Mouse (Mus musculus) hindbrain, embryonic 11.5 days (tissue): ENCODE measurements around the gene Scrn3. TPM values are rescaled to one million over a fixed set of nuclear protein-coding genes. Genes with fewer than 3 reads are reported as not detected.

Experiments
- ATAC-seq: fragments of 200-750 bp; cut with Nextera tagmentation; 2 replicates; pipeline ENCODE4 v1.8.0; 2017; ENCODE audit warnings: mild to moderate bottlenecking, moderate TSS enrichment, moderate library complexity; ENCODE audit not compliant: low FRiP score
- DNase-seq: peaks from one replicate; pipeline ENCODE4 v3.0.0-alpha.2; 2015; ENCODE audit warnings: low spot score
- H3K27ac ChIP-seq: fragments of 300-500 bp; sonication (generic); 2 replicates; pipeline ENCODE4 v1.5.1; 2014; ENCODE audit warnings: mild to moderate bottlenecking, low read depth, low read length
- H3K27me3 ChIP-seq: fragments of 300-500 bp; sonication (generic); 2 replicates; pipeline ENCODE4 v1.6.1; 2014; ENCODE audit warnings: mild to moderate bottlenecking, low read length, moderate library complexity, mixed read lengths; ENCODE audit not compliant: control insufficient read depth, insufficient read depth
- H3K36me3 ChIP-seq: fragments of 300-500 bp; sonication (generic); 2 replicates; pipeline ENCODE4 v1.6.1; 2014; ENCODE audit warnings: mild to moderate bottlenecking, low read length, moderate library complexity, mixed read lengths; ENCODE audit not compliant: control insufficient read depth, insufficient read depth
- H3K4me1 ChIP-seq: fragments of 300-500 bp; sonication (generic); replicated peaks from 2 replicates; pipeline ENCODE4 v1.6.1; 2014; ENCODE audit warnings: low read length, mixed read lengths; ENCODE audit not compliant: control insufficient read depth, insufficient read depth
- H3K4me2 ChIP-seq: fragments of 300-500 bp; sonication (generic); replicated peaks from 2 replicates; pipeline ENCODE4 v1.6.1; 2014; ENCODE audit warnings: mild to moderate bottlenecking, low read depth, low read length
- H3K4me3 ChIP-seq: fragments of 300-500 bp; sonication (generic); 2 replicates; pipeline ENCODE4 v1.5.1; 2014; ENCODE audit warnings: low read depth, low read length
- H3K9ac ChIP-seq: fragments of 300-500 bp; sonication (generic); 2 replicates; pipeline ENCODE4 v1.6.1; 2014; ENCODE audit warnings: low read depth, low read length
- H3K9me3 ChIP-seq: fragments of 300-500 bp; sonication (generic); 2 replicates; pipeline ENCODE4 v1.6.1; 2016; ENCODE audit warnings: low read length; ENCODE audit not compliant: control insufficient read depth
- WGBS: fragments of 180-500 bp; shearing (Covaris S2); extraction: QIAGEN DNeasy Blood & Tissue Kit; methylation state at CpG from one replicate; pipeline ENCODE4 v1.1.7; 2014; 5-methylcytosine and 5-hydroxymethylcytosine counted together
- polyA plus RNA-seq: library from polyadenylated mRNA; unstranded; fragments of >200 nt; fragmentation: Nextera tagmentation; extraction: Ambion mirVana; gene quantifications from 2 replicates; pipeline ENCODE4 v1.2.1, GENCODE M21; 2014

Scrn3 gene
- polyA plus RNA-seq, 1 experiment from 2014 or later, result 10.7 TPM

GRCm38 (mm10) chr2:73319218-73319617, 6.8 kb downstream of the Scrn3 start:
- H3K4me2 ChIP-seq, result no peak overlapping the region
- H3K4me3 ChIP-seq, result no peak overlapping the region
- ATAC-seq, result no peak
- H3K36me3 ChIP-seq, result no peaks in the 10 kb centered on the region
- H3K4me1 ChIP-seq, result no peaks in the 10 kb centered on the region
- DNase-seq, result no peak
- H3K9ac ChIP-seq, result no peak overlapping the region
- no peak overlapping the region for H3K27ac ChIP-seq
- H3K27me3 ChIP-seq, result no peaks in the 10 kb centered on the region
- WGBS, result 88% methylated on average over 5 of the region's 5 CpGs
- no peaks in the 10 kb centered on the region for H3K9me3 ChIP-seq

- no peak for DNase-seq
- Histone ChIP-seq H3K9ac (no peak overlapping the region), H3K4me1 (no peaks in the 10 kb centered on the region), H3K9me3 (no peaks in the 10 kb centered on the region), H3K4me3 (no peak overlapping the region), H3K27me3 (no peaks in the 10 kb centered on the region), H3K27ac (no peak overlapping the region), H3K36me3 (no peaks in the 10 kb centered on the region), H3K4me2 (no peak overlapping the region)
- 70% methylated on average over 12 of the region's 12 CpGs for WGBS
- ATAC-seq, result no peak
These were observed 10.6 kb downstream of the Scrn3 start for GRCm38 (mm10) chr2:73322991-73323390.

GRCm38 (mm10) chr2:73325871-73326270, 13.5 kb downstream of the Scrn3 start:
- WGBS, result 90% methylated on average over 5 of the region's 5 CpGs
- H3K36me3 ChIP-seq, result no peaks in the 10 kb centered on the region

GRCm38 (mm10) chr2:73335949-73336348, 23.5 kb downstream of the Scrn3 start:
- H3K4me2 ChIP-seq, result no peak overlapping the region
- ATAC-seq (no peak), DNase-seq (no peak)
- no peaks in the 10 kb centered on the region for H3K4me1 ChIP-seq
- no peaks in the 10 kb centered on the region for H3K9me3 ChIP-seq
- H3K27ac ChIP-seq, result no peak overlapping the region
- no peak overlapping the region for H3K4me3 ChIP-seq
- no peaks in the 10 kb centered on the region for H3K27me3 ChIP-seq
- H3K36me3 ChIP-seq, result no peaks in the 10 kb centered on the region
- WGBS, result 90% methylated on average over 3 of the region's 3 CpGs
- H3K9ac ChIP-seq, result no peak overlapping the region

More at GRCm38 (mm10) chr2:73325871-73326270, 13.5 kb downstream of the Scrn3 start:
- Histone ChIP-seq H3K9ac (no peak overlapping the region), H3K4me2 (no peak overlapping the region), H3K9me3 (no peaks in the 10 kb centered on the region), H3K27ac (no peak overlapping the region), H3K4me1 (no peaks in the 10 kb centered on the region), H3K4me3 (no peak overlapping the region), H3K27me3 (no peaks in the 10 kb centered on the region)
- no peak for DNase-seq
- ATAC-seq, result no peak

GRCm38 (mm10) chr2:73338415-73338814, 26.0 kb downstream of the Scrn3 start:
- WGBS, result 81% methylated on average over 8 of the region's 8 CpGs
- no peaks in the 10 kb centered on the region for H3K4me1 ChIP-seq

GRCm38 (mm10) chr2:73343701-73344100, 31.3 kb downstream of the Scrn3 start:
- Histone ChIP-seq H3K4me3 (no peak overlapping the region), H3K4me2 (no peak overlapping the region), H3K27ac (no peak overlapping the region), H3K4me1 (no peaks in the 10 kb centered on the region), H3K27me3 (no peaks in the 10 kb centered on the region), H3K9me3 (no peaks in the 10 kb centered on the region), H3K9ac (no peak overlapping the region), H3K36me3 (no peaks in the 10 kb centered on the region)
- DNase-seq (no peak), ATAC-seq (no peak)
- 92% methylated on average over 5 of the region's 5 CpGs for WGBS

More at GRCm38 (mm10) chr2:73338415-73338814, 26.0 kb downstream of the Scrn3 start:
- no peaks in the 10 kb centered on the region for H3K27me3 ChIP-seq
- ATAC-seq (no peak), DNase-seq (no peak)
- H3K9ac ChIP-seq, result no peak overlapping the region
- no peaks in the 10 kb centered on the region for H3K36me3 ChIP-seq
- H3K4me2 ChIP-seq, result no peak overlapping the region
- H3K27ac ChIP-seq, result no peak overlapping the region
- H3K4me3 ChIP-seq, result no peak overlapping the region
- H3K9me3 ChIP-seq, result no peaks in the 10 kb centered on the region

- no peaks in the 10 kb centered on the region for H3K4me1 ChIP-seq
- 86% methylated on average over 4 of the region's 4 CpGs for WGBS
- no peak for ATAC-seq
These were observed 32.8 kb downstream of the Scrn3 start for GRCm38 (mm10) chr2:73345204-73345603.

GRCm38 (mm10) chr2:73346345-73347086, 34.1 kb downstream of the Scrn3 start:
- Histone ChIP-seq H3K36me3 (no peaks in the 10 kb centered on the region), H3K27me3 (no peaks in the 10 kb centered on the region), H3K9me3 (no peaks in the 10 kb centered on the region), H3K9ac (no peak overlapping the region), H3K27ac (no peak overlapping the region), H3K4me2 (no peak overlapping the region), H3K4me3 (no peak overlapping the region), H3K4me1 (no peaks in the 10 kb centered on the region)
- peak; percentile 15 for DNase-seq
- 68% methylated on average over 13 of the region's 13 CpGs for WGBS
- no peak for ATAC-seq

More at GRCm38 (mm10) chr2:73345204-73345603, 32.8 kb downstream of the Scrn3 start:
- no peaks in the 10 kb centered on the region for H3K36me3 ChIP-seq
- no peak overlapping the region for H3K4me3 ChIP-seq
- H3K4me2 ChIP-seq, result no peak overlapping the region
- H3K9ac ChIP-seq, result no peak overlapping the region
- no peaks in the 10 kb centered on the region for H3K9me3 ChIP-seq
- no peak for DNase-seq
- no peak overlapping the region for H3K27ac ChIP-seq
- H3K27me3 ChIP-seq, result no peaks in the 10 kb centered on the region

- 68% methylated on average over 6 of the region's 6 CpGs for WGBS
These were observed 34.7 kb downstream of the Scrn3 start for GRCm38 (mm10) chr2:73347136-73347535.

More at GRCm38 (mm10) chr2:73347136-73347535, 34.7 kb downstream of the Scrn3 start:
- Histone ChIP-seq H3K4me3 (no peak overlapping the region), H3K9ac (no peak overlapping the region), H3K36me3 (no peaks in the 10 kb centered on the region), H3K9me3 (no peaks in the 10 kb centered on the region), H3K4me1 (no peaks in the 10 kb centered on the region), H3K4me2 (no peak overlapping the region), H3K27ac (no peak overlapping the region), H3K27me3 (no peaks in the 10 kb centered on the region)
- no peak for ATAC-seq
- peak; percentile 6 for DNase-seq
